Mouse (Mus musculus): ENCODE results near the gene Sgsm1.

- TF ChIP-seq POLR2A (IDR thresholded peaks at IDR 0.05; ENCODE audit: low read depth, low read length) = no peak
- TF ChIP-seq CTCF (IDR thresholded peaks at IDR 0.05; ENCODE audit: extremely low read depth, insufficient read depth, insufficient read length, insufficient replicate concordance) = no peak
Observed at GRCm38 (mm10) chr5:113216328-113216960, 94.1 kb downstream of the Sgsm1 start.
